Mouse (Mus musculus) kidney, adult 9 months (tissue): ENCODE data around the gene Smyd4.
"Not testable (repeated sequence)": the region's sequence is repeated elsewhere in the genome, so short reads cannot be mapped to it uniquely, and the experiment has no call there.

Experiments
- DNase-seq: peaks from one replicate; pipeline ENCODE4 v3.0.0; 2022

Smyd4 gene

DNA sequence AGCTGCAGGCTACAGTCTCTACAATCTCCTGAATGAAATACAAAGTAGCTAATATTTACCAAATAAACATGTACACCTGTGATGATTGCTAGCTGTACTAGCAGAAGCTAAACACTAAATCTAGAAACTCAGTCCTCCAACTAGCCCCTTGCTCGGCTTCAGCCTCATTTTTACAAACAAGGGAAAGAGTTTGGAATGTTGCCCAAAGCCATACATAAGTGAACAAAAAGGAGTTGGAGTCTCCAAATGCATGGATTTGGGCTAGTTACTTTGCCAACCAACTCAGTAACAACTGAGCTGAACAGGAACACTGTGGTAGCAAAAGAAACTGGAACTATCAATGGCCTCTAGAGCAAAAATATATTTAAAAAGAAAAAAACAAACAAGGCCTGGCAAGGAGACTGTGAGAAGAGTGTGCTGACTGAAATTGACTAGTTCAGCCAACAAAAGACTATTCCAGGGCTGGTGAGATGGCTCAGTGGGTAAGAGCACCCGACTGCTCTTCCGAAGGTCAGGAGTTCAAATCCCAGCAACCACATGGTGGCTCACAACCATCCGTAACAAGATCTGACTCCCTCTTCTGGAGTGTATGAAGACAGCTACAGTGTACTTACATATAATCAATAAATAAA lies 1.6 kb upstream of the Smyd4 start:
- DNase-seq = no peak

DNA sequence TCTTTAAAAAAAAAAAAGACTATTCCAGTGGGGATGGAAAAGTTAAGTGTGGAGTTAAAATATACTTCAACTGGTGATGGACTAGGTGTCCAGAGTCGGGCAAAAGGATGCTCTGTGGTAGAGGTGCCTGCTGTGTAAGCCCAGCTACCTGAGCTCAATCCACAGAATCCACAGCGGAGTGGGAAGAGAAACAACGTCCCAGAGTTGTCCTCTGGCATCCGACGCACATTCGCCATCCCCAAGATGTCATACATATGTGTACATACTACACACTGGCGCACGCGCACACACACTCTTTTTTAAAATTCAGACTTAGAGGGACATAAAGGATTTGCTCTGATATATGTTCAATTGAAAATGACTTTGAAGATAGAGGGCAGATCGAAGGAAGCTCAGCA lies 1.0 kb upstream of the Smyd4 start:
- DNase-seq = no peak

DNA sequence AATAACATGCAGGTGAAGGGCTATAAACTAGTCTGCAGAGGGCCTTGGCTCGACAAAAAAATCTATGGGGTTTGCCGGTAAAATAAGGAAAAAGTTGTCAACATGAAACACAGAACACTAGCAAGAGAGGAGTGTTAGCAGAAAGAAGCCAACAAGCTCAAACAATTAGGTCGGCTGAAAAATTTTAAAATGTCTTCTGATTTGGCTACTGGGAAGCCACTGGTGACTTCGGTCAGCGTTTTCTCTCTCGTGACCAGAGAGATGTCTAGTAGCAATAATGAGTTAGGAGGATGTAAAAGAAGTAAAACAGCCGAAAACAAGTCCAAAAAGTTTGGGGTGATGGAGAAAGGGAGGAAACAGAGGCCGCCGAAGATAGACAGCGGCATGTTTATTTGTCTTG lies 637 bp upstream of the Smyd4 start:
- no peak for DNase-seq

DNA sequence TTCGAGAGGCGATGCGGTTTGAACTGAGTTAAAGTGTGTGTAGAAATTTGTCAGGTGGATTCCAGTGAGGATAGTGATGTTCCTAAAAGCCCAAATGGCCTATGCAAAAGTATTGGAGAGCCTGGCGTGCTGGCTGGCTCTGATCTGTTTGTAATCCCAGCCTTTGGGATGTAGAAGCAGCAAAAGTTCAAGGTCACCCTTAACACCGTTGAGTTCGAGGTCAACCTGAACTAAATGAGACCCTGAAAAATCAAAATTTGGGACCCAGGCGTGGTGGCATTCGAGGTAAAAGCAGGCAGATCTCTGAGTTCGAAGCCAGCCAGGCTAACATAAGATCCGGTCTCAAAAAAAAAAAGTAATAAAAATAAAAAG lies 643 bp downstream of the Smyd4 start:
- DNase-seq = no peak

DNA sequence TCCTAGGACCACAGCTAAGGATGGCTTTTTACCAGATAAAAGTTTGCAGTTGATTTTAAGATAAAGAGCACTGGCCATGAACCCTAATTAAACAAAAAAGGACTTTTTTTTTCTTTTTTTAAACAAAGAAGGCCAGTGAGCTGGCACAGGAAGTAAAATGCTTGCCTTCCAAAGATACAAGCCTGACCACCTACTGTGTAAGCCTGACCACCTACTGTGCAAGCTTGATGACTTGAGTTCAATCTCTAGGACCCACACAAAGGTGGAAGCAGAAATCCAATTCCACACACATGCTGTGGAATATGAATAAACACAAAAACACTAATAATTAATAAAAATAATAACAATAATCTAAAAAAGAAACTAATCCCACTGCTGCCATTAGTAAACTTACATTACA lies 3.0 kb downstream of the Smyd4 start:
- DNase-seq = no peak

DNA sequence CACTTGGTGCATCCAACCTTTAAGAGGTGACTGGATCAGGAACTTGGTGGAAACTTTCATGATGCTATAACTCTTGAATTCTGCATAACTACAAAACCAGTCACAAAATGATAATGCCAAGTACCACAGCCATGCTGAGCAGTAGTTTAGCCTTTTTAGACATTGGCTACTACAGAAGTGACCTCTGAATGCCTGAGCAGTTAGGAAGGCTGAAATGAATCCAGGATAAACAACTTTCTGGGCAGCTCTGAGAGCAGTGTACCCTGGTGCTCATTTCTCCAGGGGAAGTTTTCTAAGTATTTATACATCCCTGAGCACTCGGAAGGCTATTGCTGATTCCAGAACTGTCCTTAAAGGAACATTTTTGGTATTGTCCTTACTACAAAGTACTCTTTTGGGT lies 7.2 kb downstream of the Smyd4 start:
- peak; percentile 50 for DNase-seq

DNA sequence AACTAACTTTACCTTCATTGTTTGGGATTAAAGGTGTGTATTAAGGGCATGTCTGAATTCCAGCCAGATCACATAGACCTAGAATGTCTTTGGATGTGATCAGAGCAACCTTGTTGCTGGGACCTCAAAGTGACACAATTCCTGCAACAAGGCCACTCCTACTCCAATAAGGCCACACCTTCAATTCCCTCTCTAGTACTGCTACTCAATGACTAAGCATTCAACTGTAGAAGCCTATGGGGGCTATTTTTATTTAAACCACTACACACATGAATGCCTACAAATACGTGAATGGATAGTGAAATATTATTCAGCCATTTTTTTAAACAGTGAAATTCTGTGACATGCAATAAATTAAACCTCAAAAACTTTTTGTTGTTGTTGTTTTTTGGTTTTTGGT lies 28.9 kb downstream of the Smyd4 start:
- no peak for DNase-seq

DNA sequence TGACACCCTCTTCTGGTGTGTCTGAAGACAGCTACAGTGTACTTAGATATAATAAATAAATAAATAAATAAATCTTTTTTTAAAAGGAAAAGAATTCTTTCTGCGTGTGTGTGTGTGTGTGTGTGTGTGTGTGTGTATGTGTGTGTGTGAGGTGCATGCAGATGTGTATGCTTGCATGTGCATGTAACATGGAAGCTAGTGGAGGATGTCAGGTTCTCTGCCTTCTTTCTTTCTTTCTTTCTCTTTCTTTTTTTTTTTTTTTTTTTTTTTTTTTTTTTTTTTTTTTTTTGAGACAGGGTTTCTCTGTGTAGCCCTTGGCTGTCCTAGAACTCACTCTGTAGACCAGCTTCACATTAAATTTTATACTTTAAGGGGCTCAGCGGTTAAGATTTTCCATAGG lies 30.6 kb downstream of the Smyd4 start:
- not testable (repeated sequence) for DNase-seq

DNA sequence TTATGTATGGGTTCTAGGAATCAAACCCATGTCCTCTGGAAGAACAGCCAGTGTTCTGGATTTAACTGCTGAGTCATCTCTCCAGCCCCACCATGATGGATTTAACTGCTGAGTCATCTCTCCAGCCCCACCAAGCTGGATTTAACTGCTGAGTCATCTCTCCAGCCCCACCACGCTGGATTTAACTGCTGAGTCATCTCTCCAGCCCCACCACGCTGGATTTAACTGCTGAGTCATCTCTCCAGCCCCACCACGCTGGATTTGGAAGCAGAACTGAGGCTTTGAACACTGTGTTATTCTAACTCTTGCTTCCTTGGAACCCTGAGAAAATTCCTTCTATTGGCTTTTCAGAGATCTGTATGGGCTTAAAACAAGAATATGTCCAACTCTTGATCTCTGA lies 35.3 kb downstream of the Smyd4 start:
- not testable (repeated sequence) for DNase-seq

DNA sequence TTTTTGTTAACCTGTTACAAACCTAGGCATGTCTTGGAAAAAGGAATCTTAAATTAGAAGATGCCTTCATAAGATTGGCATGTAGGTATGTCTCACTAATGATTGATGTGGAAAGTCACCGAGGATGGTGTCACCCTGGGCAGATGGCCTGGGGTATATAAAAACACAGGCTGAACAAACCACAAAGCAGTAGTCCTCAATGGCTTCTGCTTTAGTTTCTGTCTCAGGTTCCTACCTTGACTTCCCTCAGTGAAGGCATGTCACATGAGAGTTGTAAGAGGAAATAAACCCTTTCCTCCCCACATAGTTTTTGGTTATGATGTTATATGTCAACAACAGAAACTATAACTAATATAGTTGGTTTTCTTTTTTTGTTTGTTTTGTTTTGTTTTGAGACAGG lies 47.4 kb downstream of the Smyd4 start:
- DNase-seq = no peak

DNA sequence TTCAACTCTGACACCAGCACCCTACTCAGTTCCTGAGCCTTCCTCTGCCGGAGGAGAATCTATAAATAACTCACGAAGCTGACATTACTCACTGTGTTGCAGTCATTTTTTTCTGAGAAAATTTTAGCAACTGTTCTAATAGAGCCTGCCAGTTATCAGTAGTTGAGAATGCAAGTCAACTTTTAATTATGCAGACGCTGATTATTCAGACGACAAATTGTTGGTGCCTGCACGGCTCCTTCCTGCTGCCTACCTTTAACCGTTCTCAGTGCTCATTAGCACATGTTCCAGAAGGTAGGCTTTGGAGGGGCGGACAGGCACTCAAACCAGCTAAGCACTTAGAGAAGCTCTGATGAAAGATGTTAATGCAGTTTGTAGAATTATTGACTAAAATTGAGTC lies 49.2 kb downstream of the Smyd4 start:
- no peak for DNase-seq

DNA sequence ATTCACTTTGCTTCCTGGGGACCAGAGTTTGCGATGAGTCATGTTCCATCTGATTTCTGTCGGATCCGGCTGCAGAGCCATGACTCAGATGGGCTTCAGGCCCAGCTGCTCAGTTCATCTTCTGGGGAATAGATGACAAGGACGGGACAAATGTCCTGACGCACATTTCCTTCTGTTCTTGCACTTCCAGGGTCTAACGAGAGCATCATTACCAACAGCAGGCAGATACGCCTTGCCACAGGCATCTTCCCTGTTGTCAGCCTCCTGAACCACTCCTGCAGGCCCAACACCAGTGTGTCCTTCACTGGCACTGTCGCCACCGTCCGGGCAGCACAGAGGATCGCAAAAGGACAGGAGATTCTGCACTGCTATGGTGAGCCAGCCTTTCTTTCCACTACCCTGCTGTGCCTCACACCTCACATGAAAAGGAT lies 51.2 kb downstream of the Smyd4 start:
- no peak for DNase-seq

DNA sequence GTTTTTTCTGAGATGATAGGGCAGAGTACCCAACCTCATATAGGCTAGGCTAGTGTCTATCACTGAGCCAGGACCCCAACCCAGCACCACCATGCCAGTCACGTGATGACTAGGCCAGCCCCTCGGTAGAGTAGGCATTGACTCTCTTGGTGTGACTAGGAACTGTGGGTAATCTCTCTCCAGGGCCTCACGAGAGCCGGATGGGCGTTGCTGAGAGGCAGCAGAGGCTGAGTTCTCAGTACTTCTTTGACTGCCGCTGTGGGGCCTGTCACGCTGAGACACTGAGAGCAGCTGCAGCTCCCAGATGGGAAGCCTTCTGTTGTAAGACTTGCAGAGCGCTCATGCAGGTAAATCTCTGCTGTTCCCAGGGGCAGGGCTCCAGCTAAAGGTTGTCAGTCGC lies 51.9 kb downstream of the Smyd4 start:
- no peak for DNase-seq

DNA sequence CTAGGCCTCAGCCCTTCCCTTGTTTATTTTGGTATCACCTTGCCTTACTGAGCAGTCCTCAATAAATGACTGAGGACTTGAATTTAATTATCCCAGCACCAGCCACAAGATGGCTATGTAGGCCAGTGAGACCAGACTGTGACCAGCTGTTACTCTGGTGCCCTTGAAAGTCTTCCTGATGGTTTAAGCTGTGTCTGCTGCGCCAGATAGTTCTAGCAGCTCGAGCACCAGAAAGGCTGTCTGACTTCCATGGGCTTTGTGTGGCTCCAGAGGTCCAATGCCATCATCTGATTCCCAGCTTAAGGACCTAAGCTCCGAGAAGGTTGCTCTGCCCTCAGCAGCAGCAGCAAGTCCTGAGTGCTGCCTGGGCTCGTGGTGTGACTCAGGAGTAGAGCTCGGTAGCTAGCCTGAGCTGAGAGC lies 54.0 kb downstream of the Smyd4 start:
- peak; percentile 89 for DNase-seq

DNA sequence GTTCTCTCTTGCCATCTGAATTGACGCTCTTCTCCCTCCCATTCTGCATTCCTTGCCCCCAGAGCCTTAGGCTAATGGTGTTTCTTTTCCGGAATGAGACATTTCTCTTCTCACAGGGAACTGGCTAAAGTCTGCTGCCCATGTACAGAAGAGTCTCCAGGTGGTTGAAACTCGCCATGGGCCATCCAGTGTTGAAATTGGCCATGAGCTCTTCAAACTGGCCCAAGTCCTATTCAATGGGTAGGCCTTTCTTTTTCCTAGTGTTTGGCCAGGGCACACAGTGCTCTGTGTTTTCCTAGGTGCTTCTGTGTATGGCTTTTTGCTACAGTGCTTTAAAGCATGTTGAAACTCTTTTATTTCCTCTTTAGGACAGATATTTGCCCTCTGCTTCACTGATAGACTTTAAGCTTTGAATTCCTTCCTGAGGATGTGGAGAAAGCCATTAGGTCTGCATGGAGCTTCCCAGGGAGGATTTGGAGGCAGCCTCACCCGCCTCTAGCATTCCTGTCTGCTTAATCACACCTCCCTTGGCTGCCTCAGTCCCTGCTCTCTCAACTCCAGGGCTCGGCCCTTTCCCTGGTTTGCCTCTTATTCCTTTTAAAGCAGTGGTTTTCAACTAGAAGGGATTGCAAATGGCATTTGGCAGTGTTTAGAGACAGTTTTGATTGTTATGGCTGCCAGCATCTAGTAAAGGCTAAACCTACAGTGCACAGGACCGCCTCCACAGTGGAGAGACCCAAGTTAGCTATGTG lies 55.2 kb downstream of the Smyd4 start:
- DNase-seq = peak; percentile 19

DNA sequence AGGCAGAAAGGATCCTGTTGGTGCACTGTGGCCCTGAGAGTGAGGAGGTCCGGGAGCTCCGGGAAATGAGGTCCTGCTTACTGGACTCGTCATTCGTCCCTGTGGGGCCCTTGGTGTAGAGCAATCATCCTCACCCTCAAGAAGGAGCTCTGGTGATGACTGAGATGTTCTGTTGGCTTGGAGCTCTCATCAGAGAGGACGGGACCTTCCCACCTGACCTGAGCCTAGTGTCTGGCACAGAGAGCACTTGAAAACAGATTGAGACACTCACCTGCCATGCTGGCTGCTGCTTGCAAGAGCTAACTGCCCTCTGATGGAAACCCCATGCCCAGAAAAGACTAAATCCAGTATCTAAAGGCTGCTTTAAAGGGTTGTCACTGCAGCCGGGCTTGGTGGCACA lies 56.6 kb downstream of the Smyd4 start:
- no peak for DNase-seq

DNA sequence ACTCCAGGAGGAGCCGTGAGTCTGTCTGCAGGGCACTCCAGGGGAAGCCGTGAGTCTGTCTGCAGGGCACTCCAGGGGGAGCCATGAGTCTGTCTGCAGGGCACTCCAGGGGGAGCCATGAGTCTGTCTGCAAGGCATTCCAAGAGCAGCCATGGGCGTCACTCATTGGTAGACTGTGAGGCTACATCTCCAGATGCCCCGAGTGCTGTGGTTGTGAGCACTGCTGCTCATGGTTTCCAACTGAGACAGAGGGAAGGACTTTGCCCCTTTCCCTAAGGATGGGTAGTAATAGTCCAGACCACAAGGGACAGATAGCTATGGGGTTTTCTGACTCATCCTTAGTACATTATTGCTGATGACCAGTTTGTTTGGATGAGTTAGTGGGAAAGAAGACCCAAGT lies 57.9 kb downstream of the Smyd4 start:
- no peak for DNase-seq

DNA sequence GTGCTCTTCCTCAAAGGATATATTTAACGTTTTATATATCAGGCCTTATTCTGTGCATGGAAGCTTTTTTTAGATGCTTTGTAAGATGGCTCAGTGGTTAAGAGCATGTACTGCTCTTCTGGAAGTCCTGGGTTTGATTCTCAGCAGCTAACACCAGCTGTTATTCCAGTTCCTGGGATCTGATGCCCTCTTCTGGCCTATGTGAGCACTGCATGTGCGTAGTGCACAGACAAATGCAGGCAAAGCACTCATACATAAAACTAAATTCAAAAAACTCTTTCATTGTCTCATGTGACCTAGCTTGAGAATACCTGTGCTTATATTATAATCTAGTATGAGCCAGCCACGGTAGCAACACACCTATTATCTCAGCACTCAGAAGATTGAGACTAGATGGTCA lies 58.6 kb downstream of the Smyd4 start:
- peak; percentile 71 for DNase-seq

DNA sequence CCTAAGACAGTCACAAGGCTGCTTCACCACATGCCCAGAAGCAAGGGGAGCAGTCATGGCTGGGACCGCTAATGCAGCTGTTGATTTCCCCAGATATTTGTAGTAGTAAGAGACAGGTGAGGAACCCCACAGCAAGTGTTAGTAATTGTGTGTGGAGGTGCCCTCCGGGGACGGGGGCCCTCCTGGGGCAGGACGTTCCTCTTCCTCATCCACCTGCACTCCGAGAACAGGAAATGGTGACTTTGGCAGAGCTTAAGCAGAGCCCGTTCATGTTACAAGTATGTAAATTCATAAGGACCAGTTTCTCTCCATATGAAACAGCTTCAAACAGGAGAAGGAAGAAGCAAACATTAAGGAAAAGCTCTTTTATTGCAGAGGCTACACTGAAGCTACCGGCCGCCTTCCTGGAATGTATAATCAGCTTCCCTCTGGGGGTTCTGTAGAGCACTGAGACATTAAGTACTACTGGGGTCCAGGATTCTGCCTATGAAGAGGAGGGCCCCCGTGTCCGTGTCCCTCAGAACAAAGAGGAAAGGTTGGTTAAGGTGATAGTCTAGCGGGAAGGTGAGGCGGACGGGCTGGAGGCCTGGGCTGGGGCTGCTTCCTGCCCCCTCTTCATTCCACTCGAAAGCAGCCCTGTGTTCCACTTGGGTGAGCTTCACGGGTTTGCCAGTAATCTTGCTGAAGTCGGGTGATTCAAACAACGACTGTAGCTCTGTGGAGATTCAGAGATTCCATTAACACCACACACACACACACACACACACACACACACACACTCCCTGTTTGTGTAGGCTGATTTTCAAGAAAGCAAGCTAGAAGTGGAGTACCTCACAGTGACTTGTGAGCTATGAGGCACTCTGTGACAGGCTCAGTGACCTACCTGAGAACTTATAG lies 61.7 kb downstream of the Smyd4 start:
- peak; percentile 42 for DNase-seq

DNA sequence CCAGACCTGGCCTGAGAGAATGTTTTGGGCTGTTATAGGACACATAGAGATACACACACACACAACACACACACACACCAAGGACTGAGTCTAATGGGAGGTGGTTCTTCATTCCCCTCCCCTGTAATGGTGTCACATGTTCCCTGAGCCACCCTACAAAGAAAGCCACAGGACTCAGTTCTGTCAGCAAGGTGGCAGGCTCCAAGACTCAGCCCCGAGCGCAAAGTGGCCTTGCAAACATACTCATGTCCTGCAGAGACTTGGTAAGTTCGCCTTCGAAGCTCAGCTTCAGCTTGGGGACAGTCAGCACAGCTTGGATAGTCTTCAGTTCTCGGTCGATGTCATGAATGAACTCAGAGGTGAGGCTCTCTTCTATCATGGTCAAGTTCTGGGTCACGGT lies 62.4 kb downstream of the Smyd4 start:
- no peak for DNase-seq

DNA sequence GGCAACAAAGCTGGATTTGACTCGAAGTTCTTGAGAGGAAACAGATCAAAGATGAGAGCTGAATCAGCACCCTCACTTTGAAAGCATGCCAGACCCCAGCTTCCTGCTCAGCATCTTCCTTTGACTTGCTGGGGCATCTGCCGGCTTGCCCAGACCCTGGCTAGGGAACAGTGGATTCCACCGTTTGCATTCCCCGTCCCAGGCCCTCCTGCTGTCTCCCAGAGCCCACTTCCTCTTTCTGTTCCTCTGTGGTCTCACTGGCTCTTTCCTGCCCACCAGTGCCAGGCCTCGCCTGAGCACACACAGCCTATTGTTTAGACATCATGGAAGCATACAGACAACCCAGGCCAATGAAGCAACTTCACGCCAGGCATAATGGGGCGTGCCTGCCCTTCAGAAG lies 66.9 kb downstream of the Smyd4 start:
- DNase-seq = no peak

DNA sequence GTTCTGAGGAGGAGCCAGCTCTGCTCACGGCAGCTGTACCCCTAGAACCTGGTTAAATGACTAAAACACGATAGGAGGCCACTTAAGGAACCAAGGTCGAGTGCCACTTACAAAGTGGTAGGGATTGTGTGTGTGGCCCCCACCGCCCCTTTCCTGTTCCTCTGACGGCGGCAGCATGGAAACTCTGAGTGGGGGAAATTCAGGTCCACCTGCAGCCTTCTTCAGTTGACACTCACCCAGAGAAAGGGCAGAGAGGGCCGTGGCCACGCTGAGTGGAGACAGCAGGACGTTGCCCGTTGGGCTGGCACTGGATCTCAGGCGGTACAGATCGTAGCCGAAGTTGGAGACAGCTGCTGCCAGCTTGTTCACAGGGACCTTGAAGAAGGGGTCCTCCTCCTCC lies 67.8 kb downstream of the Smyd4 start:
- no peak for DNase-seq

DNA sequence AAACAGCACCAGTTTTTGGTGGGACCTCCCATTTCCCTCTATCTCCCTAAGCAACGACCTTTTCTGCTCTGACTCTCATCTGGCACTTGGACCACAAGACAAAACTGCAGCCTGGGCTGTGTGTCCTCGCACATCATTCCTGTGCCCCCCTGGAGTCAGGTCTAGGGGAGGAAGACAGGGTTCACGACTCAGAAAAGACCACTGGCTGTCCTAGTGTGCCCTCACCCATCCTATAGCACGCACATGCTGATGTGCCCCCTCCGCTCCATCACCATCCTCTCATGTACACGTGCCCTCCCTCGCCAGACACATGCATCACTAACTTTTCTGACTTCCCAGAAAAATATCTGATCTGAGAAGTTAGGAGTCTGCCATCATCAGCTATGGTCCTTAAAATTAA lies 71.8 kb downstream of the Smyd4 start:
- DNase-seq = no peak

DNA sequence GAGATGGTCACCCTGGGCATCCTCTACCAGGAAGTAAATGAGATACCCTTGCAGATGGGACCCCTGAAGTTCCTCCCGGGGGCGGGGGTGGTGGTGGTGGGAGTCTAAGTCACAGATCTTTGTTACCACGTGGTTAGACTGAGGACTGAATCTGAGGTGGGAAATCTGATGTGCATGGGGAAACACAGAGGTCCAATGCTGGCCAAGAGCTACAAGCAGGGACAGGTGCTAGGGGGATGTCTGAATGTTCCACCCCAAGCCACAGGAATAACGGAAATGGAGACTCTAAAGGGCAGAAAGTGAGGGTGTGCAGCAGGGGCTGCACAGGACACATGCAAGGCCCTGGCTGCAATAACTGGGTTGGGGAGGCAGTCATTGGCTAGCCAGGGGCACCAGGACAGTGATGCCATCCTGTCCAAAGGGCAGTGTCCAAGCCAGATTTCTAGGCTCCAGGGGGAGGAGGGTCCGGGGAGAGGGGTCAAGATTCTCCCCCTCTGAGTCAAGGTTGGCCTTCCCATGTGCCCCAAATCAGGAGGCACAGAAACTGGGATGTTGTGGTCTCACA lies 72.7 kb downstream of the Smyd4 start:
- DNase-seq = no peak
